Mouse (Mus musculus) embryo, embryonic 11 days (tissue): ENCODE results near the gene Cltc.
"Not testable (repeated sequence)": the region's sequence is repeated elsewhere in the genome, so short reads cannot be mapped to it uniquely, and the experiment has no call there.

Source experiments
- DNase-seq: peaks from one replicate; pipeline ENCODE4 v3.0.0-alpha.2; 2015

Cltc gene

DNA sequence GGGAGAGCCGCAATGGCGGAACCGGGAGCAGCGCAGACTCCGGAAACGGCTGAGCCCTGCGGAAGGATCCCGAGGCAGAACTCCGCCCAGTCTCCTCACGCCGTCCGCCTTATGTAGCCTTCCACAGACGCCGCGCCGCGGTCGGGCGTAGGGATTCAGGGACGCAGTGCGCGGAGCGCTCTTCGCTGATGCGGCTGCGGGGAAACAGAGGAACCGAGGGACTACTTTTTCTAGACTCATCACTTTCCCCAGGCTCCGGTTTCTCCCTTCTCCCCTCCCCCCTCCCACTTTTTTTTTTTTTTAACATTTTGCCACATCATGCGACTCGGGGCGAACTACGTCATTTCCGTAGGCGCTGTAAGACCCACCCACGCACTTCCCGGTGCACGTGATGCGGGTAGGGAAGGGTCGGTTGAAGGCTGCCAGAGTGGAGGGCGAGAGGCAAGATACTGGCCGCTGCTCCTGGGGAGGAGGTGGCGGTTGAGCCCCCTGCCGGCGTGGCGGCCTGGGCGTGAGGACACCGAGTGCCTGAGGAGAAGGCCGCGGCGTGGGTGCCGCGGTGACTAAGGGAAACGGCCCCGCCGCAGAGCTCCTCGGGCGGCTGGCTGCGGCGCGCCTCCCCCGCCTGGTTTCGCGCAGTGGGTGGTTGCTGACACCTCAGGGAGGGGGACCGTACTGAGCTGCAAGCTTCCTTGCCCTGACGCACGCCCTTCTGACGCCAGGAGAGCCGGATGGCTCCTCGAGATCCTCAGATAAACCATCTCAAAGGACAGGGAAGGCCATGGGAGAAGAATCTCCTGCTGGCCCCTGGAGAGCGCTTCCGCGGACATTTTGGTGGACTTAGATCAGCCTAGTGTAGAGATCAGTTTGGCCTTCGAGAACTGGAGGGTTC is at the start of gene Cltc:
Gene Cltc (minus strand): TSS at position 86 of the 892 bp plus-strand sequence.
- peak; percentile 98 for DNase-seq

DNA sequence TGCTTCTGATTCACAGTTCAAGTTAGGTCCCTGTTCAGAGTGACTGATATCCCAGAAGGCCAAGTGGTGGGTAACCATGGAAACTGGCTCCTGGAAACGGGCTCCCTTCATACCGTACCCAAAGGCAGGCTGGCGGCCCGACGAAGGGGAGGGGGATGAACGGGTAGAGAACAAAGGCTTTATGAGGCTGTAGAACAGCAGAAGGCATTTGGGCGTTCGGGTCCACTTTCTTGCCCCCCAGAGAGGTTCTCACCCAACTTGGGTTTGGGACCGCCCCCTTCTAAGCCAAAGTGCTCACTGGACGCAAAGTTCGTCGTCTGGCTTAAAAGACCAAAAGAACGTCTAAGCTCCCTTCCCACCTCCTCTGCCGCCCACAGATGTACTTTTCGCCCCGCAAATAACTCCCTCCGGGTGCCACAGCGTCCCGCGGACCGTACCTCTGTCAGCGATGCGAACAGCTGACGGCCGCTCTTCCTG is 49.7 kb upstream of the Cltc start:
- peak; percentile 86 for DNase-seq

DNA sequence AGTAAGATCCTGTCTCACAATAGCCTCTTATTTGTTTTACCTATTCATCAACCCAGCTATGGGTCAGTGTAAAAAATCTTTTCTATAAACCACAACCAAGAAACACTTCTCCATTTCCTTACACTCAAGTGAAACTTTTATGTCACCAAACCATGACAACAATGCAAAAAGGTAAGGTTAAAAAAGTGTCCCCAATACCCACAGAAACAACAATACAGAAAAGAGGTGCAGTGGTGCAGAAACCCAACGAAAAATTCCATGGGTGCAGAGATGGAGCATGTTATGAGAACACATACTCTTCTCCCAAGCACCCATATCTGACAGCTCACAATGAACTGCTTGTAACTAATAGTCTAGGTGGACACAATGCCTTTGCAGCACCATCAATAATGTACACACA is 36.8 kb upstream of the Cltc start:
- DNase-seq = no peak

DNA sequence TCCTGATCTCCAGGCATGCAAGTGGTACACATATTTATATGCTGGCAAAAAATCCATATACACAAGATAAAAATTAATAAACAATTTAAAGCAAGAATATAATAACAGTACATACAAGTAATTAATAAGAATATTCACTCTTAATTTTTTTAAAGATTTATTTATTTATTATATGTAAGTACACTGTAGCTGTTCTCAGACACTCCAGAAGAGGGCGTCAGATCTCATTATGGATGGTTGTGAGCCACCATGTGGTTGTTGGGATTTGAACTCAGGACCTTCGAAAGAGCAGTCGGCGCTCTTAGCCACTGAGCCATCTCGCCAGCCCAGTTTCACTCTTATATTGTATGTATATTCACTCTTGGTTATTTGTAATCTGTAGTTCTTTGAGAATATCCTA is 30.1 kb upstream of the Cltc start:
- DNase-seq = not testable (repeated sequence)

DNA sequence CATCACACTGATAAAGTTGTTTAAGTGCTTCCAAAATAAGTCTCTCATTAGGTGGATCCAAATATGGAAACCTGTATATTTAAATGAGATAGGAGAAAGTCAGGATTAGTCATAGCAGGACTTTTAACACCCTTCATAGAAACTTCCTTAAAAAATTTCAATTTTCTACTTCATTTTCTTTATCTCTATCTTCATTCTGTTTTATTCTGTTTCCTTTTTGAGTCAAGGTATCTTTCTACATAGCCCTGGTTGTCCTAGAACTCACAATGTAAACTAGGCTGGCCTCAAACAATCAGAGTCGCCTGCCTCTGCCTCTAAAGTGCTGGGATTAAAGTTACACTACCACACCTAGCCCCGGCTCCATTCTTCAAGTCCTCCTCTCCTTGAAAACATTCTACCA is 28.4 kb upstream of the Cltc start:
- DNase-seq = no peak

DNA sequence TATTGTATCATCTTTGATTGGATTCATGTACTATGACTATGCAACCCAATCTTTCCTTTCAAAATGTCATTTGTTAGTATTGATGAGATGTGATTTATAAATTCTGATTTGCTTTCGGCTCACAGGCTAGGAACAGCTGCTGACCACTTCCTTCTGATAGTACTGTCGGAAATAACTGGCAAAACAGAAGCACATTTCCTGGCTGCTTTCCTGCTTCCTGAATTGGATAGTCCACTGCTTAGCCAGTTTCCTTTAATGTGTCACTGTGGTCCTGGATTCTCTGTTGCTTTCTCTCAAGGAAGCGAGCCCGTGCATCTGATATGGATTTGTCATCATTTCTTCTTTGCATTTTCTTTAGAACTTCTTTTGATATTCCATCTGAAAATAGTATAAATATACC is 12.5 kb upstream of the Cltc start:
- no peak for DNase-seq

DNA sequence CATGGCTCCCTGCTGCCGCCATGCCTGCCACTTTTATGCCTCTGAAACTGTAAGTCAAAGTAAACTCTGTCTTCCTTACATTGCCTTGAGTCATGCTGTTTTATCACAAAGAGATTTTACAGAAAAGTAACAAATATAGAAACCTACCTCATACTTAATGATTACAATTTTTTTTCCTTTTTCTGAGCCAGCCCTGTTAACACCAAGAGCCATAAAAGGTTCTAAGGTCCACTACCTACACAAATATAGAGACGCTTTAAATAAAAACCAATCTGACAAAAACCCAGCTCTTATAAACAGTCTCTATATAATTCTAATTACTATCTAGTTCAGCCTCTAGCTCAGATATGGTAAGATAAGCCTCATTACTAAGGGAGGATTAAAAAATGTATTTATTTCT is 7.1 kb upstream of the Cltc start:
- no peak for DNase-seq

DNA sequence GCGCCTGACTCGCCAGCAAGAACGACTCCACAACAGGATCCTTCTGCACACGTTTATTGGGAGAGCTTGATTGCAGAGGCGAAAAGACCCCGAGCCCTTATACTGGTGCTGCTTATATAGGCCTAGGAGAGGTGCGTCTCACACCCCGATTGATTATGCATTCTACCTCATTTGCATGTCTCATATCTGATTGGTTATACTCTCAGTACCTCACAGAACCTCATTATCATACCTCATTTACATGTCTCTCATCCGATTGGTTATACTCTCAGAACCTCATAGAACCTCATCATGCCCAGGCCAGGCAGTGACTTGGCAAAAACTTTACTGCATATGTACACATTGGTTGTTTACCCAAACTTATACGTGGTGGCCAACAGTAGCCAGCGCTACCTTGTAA is 5.8 kb upstream of the Cltc start:
- not testable (repeated sequence) for DNase-seq

DNA sequence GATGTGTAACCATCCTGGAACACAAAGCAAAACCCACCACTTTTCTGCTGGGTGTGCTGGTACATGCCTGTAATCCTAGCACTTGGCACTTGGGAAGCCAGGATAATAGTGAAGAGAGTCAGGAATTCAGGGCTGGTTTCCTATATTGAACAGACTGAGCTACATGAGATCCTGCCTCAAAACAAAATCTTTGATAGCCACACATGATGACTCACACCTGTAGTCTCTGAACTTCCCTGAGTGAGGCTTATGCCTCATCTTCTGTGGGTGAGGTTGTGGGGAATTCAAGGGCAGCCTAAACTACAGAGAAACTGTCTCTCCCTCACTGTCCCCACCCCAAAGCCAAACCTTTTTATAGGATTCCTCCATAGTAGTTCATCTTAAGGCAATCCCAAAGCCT is 3.0 kb upstream of the Cltc start:
- DNase-seq = no peak

DNA sequence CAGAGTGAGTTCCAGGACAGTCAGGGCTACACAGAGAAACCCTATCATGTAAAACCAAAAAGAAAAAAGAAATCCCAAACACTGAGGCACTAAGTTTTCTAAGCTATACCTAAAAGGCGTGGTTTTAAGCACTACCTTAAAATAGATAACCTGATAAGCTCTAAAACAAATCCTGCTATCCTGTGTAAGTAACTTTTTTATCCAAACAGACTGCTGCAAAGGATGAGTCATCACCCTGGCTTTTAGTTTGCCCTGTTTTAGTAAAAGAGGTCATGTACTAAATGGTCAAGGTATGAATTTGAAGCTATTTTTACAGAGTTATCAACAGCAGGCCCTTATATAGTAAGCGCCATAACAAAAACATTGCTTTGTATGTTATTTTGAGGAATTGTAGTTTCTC is 2.5 kb upstream of the Cltc start:
- no peak for DNase-seq

DNA sequence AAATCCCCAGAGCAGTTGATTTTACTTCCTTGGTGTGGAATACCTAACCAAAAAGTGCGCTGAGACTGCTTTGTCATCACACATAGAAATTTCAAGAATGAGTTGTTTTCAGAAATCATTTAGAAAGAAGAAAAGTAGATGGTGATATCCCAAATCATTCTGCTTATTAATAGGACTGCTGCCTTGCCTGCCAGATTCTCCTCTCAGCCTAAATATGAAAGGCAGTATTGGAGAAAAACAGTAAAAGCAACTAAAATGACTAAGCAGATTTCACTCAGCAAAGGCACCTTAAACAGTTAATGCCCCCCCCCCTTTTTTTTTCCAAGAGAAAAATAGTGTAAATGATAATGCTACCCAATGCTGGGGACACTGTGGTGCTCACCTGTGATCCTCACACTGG is 1.9 kb upstream of the Cltc start:
- no peak for DNase-seq

DNA sequence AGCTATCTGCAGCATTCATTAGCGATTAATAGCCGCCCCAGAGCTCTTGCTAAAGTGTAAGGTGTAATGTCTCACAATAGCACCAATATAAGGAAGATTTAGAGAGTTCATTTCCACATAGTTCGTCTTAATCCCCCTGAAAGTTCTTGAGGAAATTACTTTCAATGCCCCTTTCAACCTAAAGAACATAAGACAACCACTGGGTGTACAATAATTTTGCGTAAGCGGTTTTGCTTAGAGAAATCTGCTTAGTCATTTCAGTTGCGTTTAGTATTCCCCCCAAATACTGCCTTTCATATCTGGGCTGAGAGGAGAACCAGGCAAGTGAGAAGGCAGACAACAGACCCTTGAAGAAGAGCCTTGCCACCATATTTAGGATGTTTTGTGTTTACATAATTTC is 1.2 kb upstream of the Cltc start:
- peak; percentile 20 for DNase-seq

DNA sequence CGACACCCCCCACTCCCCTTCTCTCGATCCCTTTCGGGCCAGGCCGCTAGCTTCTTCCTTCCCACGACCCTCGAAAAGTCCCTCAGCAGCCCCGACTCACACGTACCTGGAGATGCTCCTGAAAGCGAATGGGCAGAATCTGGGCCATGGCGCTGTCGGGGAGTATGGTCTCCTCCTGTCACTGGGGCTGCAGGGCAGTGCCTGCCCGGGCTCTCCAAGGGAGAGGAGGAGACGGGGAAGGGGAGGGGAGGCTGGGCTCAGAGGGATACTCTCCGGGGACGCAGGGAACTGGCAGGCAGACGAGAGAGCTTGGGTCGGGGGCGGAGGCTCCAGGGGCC is 254 bp downstream of the Cltc start:
- no peak for DNase-seq

DNA sequence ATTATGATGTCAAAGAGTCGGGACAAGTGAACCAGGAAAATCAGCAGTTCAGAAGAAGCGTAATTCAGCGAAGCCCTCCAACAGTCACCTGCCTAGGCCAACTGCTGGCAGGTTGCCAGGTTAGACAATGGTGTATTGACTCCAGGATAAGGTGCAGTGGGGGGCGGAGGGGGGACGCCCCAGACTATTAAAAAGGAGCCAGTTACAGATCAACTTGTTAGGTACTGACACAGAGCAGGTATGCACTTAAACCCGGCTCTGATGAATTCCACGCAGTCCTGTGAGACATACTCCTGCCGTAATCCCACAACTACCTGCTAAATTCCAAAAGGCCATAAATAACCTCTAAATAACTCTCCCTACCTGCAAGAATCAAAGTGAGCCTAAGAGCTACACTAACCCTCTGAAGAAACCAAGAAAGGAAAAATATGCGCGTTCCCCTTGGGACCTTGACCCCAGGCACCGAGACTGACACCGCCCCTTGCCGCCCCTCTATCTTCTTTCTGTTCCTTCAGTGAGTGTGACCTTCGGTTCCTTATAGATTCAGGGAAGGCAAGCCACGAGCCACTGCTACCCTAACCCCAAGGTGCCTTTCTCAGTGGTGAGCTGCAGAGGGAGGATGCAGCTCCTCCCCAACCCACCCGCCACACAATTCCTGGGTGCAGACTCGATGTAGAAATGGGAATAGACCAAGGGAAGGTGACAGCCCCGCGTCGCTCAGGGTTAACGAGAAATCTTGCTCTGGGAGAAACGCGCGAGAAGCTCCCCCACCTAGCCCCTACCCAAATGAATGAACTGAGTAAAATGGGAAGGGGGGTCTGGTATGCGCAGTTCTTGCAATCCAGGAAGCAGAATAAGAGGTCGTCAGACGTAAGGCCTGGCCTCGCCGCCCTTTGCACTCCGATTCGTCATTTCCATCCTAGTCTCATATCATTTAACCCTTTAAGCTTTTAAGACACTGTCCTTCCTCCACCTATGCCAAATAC is 916 bp downstream of the Cltc start:
- peak; percentile 49 for DNase-seq

DNA sequence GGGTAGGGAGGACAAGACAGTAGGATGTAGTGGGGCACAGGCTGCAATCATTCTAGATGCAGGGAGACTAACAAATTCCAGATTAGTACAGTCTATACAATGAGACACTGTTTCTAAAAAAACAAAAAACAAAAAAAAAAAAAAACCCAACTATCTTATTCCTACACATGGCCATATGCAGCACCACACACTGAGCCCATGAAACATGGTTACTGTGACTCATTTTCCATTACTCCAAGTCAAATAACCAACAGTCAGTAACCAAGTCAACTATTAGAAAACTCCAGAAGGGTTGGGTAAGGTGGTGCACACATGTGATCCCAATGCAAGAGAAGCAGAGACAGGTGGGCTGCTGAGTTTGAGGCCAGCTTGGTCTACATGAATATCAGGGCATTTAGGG is 5.0 kb downstream of the Cltc start:
- DNase-seq = no peak

DNA sequence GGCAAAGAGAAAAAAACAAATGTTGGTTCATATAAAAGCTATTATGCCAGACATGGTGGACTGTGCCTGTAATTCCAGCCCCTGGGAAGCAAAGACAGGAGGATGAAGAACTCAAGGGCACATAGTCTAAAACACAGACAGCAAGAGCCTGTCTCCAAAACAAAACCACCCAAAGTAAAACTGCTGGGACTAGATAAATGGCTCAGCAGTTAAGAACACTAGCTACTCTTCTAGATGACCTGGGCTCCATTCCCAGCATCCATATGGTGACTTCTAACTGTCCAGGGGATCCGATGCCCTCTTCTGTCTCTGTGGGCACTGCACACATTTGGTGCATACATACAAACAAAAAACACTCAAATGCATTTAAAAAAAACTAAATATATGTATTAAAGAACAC is 6.4 kb downstream of the Cltc start:
- no peak for DNase-seq

DNA sequence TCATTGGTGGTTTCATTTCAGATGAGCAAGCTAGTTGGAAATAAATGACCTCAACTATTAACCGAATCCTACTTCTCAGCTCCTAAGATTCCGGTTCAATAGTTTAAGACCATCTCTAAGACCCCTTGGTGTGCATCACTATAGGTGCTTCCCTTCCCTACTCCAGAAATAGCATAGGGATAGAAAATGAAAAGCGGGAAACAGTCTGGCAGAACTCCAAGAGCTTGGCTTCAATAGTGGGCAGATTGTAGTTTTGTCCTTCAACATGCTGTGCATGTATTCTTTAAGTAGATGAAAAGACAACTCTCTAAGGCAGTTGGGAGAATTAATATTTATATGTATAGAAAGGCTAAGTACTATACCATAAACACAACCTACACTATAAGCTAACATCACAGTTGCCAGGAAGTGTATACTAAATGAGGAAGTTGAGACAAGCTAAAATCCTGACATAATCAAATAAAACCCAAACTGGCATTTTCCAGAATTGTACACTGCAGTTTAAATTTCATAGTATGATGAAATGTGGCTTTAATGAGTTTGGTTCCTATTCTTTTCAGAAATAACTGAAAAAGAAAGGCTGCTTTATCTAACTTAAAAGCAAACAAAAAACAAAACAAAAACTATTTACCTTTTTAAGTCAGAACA is 7.5 kb downstream of the Cltc start:
- DNase-seq = no peak

DNA sequence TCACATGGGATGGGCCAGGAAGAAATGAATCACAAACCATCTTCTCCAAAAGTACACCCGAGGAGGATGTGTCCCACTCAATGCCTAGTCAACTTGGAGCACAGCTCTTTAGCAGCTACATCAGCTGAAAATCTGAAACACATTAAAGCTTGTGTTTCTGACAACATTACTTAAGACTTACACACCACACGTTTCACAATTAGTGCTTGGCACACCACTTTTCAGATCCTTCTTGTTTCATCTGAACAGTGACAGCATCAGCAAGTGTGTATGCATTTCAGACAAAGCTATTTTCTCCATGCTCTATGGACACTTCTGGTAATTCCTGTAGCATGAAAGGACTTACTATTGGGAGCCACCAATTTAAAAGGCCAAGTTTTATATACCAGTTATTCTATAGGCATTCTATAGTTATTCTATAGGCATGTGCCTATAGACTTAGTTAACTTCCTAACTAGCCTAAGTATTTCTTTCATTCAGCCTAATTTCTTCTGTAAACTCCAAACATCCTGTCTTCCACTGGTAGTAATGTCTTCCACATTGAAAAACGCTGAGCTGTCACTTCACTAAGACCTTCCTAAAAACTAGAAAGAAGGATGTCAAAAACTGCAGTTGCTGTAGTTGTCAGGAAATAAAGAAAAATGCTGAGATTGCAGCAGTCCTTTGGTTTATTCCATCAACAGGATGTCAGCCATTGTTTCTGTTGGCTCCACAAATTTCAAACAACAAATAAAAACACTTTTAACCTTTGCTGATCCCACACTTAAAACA is 11.5 kb downstream of the Cltc start:
- DNase-seq = no peak

DNA sequence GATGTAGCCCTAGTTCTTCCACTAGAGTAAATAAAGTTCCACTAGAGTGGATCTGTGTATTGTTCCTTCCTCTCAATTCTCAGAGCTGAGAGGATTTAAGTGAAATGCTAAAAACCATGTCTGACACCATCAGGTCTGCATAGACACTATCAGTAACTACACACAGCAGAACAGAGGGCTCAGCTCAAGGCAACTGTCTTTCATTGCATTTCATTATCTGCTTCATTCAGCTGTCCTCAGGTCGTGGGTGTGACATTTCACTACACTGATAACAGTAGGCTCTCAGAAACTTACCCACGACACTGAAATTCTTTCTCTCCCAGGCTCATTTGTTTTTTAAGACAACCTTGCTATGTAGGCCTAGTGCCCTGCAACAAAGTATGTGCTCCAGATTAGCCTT is 14.8 kb downstream of the Cltc start:
- DNase-seq = no peak

DNA sequence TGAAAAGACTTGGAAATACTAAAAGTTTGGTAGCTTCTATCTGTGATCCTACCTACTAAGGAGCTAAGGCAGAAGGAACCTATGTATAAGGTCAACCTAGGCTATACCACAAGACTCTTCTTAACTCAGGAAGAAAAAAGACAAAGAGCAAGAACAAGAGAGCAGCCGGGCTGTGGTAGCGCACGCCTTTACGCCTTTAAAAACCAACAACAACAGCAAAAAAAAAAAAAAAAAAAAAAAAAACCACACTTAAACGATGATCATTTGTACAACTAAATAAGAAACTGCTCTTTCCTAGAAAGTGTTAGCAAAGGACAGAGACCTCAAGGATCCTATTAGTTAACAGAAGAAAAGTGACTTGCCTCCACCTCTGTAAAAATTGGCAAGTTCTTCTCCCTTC is 15.9 kb downstream of the Cltc start:
- DNase-seq = no peak

DNA sequence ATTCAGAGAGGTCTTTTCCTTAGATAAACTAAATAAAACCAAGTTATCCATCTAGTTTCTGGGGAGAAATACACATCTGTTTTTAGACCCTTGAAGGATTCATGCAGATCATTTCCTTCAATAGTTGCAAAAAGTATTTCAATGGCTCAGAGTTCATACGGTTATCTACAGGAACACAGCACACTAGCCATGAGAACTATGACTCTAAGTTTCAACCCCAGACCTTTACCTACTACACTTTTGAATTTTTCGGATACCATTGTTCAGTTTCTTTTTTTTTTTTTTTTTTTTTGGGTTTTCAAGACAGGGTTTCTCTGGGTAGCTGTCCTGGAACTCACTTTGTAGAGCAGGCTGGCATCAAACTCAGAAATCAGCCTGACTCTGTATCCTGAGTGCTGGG is 17.9 kb downstream of the Cltc start:
- DNase-seq = no peak

DNA sequence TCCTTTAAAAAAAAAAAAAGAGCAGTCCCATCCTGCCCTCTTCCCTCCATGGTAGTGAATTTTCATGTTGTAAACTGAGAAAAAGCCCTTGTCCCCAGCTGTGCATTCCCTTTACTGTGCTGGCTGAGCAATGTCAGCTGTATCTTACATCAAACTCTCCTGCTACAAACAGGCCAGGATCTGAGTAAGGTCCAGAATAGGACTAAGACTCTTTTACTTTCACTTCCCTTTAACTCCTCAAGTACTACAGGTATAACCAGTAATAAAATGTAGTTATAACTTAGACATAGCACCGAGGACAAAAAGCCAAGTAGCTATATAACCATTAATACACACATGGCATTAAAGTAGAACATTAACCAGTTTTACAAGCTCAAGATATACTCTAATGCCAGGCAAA is 18.4 kb downstream of the Cltc start:
- no peak for DNase-seq

DNA sequence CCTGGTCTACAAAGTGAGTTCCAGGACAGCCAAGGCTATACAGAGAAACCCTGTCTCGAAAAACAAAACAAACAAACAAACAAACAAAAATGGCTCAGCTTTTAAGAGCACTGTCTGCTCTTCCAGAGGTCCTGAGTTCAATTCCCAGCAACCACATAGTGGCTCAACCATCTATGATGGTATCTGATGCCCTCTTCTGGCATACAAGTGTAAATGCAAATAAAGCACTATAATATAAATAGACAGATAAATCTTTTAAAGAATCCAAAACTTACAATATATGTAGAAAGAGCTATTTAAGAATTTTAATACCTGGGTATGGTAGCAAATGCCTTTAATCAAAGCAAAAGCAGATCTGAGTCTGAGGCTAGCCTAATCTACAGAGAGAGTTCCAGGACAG is 19.1 kb downstream of the Cltc start:
- DNase-seq = not testable (repeated sequence)
